Mouse (Mus musculus) bone marrow macrophage, adult 2 months (primary cell): ENCODE measurements around the gene Ltbp1.

Experiments
- CTCF ChIP-seq: IDR thresholded peaks from 2 replicates; pipeline ENCODE4 v1.5.1; 2012; ENCODE audit warnings: low read depth, mild to moderate bottlenecking, low read length, moderate library complexity
- POLR2A ChIP-seq: IDR thresholded peaks from 2 replicates; pipeline ENCODE4 v1.6.1; 2012; ENCODE audit warnings: mild to moderate bottlenecking, low read depth, low read length, borderline replicate concordance

- no peak for TF ChIP-seq CTCF
- TF ChIP-seq POLR2A, result no peak
Measured at GRCm38 (mm10) chr17:75020026-75020425, 14.7 kb downstream of the Ltbp1 start.
